Mouse (Mus musculus) urinary bladder, postnatal 14 days (tissue): ENCODE measurements around the gene Gid8.
A peak's percentile ranks its signal among the peaks of the same experiment; 100 is the strongest.

ENCODE experiments used
- DNase-seq: peaks from one replicate; pipeline ENCODE4 v3.0.0; 2021; ENCODE audit warnings: low spot score

Gid8 gene

GRCm38 (mm10) chr2:180748904-180749303 is 39.0 kb downstream of the Gid8 start:
- DNase-seq: no peak

- DNase-seq: no peak
Measured at GRCm38 (mm10) chr2:180754976-180755688, 45.2 kb downstream of the Gid8 start.

GRCm38 (mm10) chr2:180755896-180756295 is 46.0 kb downstream of the Gid8 start:
- DNase-seq: peak; percentile 59

- DNase-seq: no peak
Measured at GRCm38 (mm10) chr2:180756786-180757185, 46.9 kb downstream of the Gid8 start.

- DNase-seq: no peak
Measured at GRCm38 (mm10) chr2:180758513-180759263, 48.8 kb downstream of the Gid8 start.

- no peak for DNase-seq
Measured at GRCm38 (mm10) chr2:180764986-180765385, 55.1 kb downstream of the Gid8 start.

GRCm38 (mm10) chr2:180765713-180766112 is 55.8 kb downstream of the Gid8 start:
- DNase-seq: no peak
